Mouse (Mus musculus) MEL (cell line): ENCODE data around the gene Bcl7c.

Source experiments
- E2F4 ChIP-seq: IDR thresholded peaks from 2 replicates; pipeline ENCODE4 v1.6.1; 2011; ENCODE audit warnings: low read depth, low read length, improper control_type of control experiment, borderline replicate concordance
- GABPA ChIP-seq: IDR thresholded peaks from 2 replicates; pipeline ENCODE4 v1.6.1; 2012; ENCODE audit warnings: low read depth, mild to moderate bottlenecking, inconsistent platforms, low read length, improper control_type of control experiment, moderate library complexity
- KAT2A ChIP-seq: conservative IDR thresholded peaks from 2 replicates; pipeline ENCODE4 v1.6.1; 2012; ENCODE audit warnings: low read depth, low read length, improper control_type of control experiment, inconsistent platforms
- POLR2A ChIP-seq, 2 experiments: IDR thresholded peaks; 2 replicates each; pipeline ENCODE4 v1.6.1; 2011 to 2012; ENCODE audit warnings: low read length in 2 of 2, mild to moderate bottlenecking in 2 of 2, control low read depth in 1 of 2, improper control_type of control experiment in 1 of 2, low read depth in 1 of 2, moderate library complexity in 1 of 2; ENCODE audit not compliant: control insufficient read depth in 1 of 2, insufficient read depth in 1 of 2, poor library complexity in 1 of 2
- POLR2AphosphoS5 ChIP-seq: IDR thresholded peaks from 2 replicates; pipeline ENCODE4 v1.6.1; 2012; ENCODE audit warnings: low read depth, borderline replicate concordance, mild to moderate bottlenecking, inconsistent platforms, low read length, moderate library complexity, mixed read lengths
- ZNF384 ChIP-seq: IDR thresholded peaks from 2 replicates; pipeline ENCODE4 v1.6.1; 2012; ENCODE audit warnings: low read depth, mild to moderate bottlenecking, inconsistent platforms, low read length, improper control_type of control experiment

DNA sequence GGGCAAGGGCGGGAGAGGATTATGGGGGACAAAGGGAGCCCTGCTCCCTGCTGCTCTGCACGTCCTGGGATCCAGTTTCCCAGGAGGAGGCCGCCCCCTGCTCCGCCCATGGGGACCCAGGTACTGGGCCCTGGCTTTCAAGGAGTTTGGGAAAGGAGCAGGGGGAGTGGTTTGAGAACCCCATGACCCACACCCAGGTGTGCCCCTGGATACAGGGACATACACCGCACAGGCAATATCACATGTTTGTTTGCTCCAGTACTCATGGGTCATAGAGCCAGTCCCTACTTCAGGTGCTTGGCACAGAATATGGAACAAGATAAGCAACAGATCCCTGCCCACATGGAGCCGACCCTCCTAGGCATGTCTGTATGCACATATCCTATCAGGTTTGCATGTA, 17.2 kb upstream of the Bcl7c start:
- no peak for TF ChIP-seq POLR2A (IDR thresholded peaks at IDR 0.05; ENCODE audit: control insufficient read depth in 1 of 2, insufficient read depth in 1 of 2, low read depth in 1 of 2, low read length in 2 of 2, poor library complexity in 1 of 2)
- no peak for TF ChIP-seq ZNF384
- TF ChIP-seq KAT2A, result no peak
- TF ChIP-seq GABPA, result no peak
- TF ChIP-seq E2F4, result no peak
- TF ChIP-seq POLR2AphosphoS5, result no peak
